Mouse (Mus musculus): ENCODE data around the gene Otx2.

DNA sequence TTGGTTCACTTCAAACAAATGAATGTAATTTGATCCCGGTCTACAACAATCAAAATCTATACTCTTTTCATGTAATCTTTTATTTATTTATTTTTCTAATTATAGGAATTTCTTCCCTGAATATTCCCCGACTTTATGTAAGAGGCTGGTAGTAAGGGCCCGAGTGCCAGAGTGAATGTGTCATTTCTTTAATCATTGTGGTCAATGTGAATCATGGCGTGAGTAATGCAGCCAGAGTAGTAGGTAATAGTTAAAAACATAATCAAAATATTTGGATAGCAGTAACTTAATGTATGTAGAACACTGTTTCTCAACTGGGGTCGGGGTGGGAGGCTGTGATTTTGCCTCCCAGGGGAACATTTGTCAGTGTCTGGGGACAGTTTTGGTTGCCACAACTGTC is 6.0 kb upstream of the Otx2 start:
- no peak for TF ChIP-seq POLR2A (IDR thresholded peaks at IDR 0.05; ENCODE audit: low read depth, low read length)
- TF ChIP-seq CTCF (IDR thresholded peaks at IDR 0.05; ENCODE audit: extremely low read depth, insufficient read depth, insufficient read length, insufficient replicate concordance): no peak
